Mouse (Mus musculus) thymus, adult 2 months (tissue): ENCODE measurements around the gene Camkv. TPM values are rescaled to one million over a fixed set of nuclear protein-coding genes. Genes with fewer than 3 reads are reported as not detected.

Experiments
- DNase-seq: peaks from one replicate; pipeline ENCODE4 v3.0.0; 2021
- H3K27ac ChIP-seq: fragments of 200-500 bp; 2 replicates; pipeline ENCODE4 v1.5.1; 2012; ENCODE audit warnings: low read length, control low read depth; ENCODE audit not compliant: control insufficient read depth, insufficient read depth
- H3K27me3 ChIP-seq: fragments of 200-500 bp; 2 replicates; pipeline ENCODE4 v1.6.1; 2012; ENCODE audit warnings: mild to moderate bottlenecking, low read length, moderate library complexity, mixed read lengths; ENCODE audit not compliant: control insufficient read depth, insufficient read depth
- H3K36me3 ChIP-seq: fragments of 200-500 bp; 2 replicates; pipeline ENCODE4 v1.6.1; 2012; ENCODE audit warnings: mild to moderate bottlenecking, low read length, moderate library complexity; ENCODE audit not compliant: control insufficient read depth, insufficient read depth
- H3K4me1 ChIP-seq: fragments of 200-500 bp; replicated peaks from 2 replicates; pipeline ENCODE4 v1.6.1; 2012; ENCODE audit warnings: low read length; ENCODE audit not compliant: control insufficient read depth, insufficient read depth
- H3K4me3 ChIP-seq: fragments of 200-500 bp; 2 replicates; pipeline ENCODE4 v1.5.1; 2012; ENCODE audit warnings: mild to moderate bottlenecking, low read length, control low read depth, moderate library complexity; ENCODE audit not compliant: control insufficient read depth, insufficient read depth
- CTCF ChIP-seq: fragments of 200-500 bp; IDR thresholded peaks from 2 replicates; pipeline ENCODE4 v1.5.1; 2012; ENCODE audit warnings: mild to moderate bottlenecking, control low read depth, low read length, moderate library complexity, borderline replicate concordance; ENCODE audit not compliant: control insufficient read depth, poor library complexity, insufficient read depth; ENCODE audit errors: extremely low read depth
- POLR2A ChIP-seq: fragments of 200-500 bp; IDR thresholded peaks from 2 replicates; pipeline ENCODE4 v1.6.1; 2012; ENCODE audit warnings: mild to moderate bottlenecking, low read length, control low read depth, moderate library complexity; ENCODE audit not compliant: control insufficient read depth, poor library complexity, insufficient read depth; ENCODE audit errors: extremely low read depth
- WGBS: fragments of 180-500 bp; shearing (Covaris S2); methylation state at CpG from one replicate; pipeline ENCODE4 v1.1.7; 2018; 5-methylcytosine and 5-hydroxymethylcytosine counted together
- polyA plus RNA-seq: library from polyadenylated mRNA; depleted of rRNA; stranded (reverse); fragments of >200 nt; gene quantifications from 2 replicates; pipeline ENCODE4 v1.2.3, GENCODE M21; 2012

The Camkv gene
- polyA plus RNA-seq, 1 experiment: 18.7 TPM

DNA sequence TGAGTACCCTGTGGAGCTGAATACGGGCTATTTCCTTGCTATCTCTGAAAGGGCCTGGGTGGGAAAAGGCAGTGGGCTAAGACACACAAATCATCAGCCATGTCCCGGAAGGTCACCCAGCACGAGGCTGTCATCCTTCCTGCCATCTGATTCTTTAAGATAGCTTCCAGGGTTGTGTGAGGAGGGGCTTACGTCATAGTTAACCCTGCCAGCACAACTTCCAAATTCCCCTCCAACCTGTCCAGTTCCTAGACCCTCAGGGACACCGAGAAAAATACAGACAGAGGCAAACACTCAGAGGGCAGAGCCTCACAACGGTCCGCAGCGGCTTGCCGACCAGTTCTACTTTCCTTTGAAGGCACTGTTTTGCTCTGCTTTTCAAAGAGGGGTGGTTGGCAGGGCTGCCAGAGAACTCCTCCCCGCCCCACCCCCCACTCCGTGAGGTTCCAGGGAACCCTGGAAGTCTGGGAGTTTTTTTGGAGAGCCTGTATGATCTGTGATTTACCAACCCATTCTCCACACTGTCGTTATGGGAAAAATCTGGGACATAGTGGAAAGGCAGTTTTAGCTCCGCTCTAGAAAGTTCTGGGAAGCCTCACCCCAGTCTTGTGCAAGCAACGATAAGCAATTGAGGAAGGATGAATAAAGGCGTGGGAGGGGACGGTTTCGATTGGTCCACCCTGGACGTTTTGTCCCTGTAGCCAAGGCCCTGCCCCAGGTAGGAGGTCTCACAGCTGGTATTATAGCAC is 26.9 kb upstream of the Camkv start:
- no peaks in the 10 kb centered on the region for H3K27me3 ChIP-seq
- no peak overlapping the region for H3K27ac ChIP-seq
- peaks cover 10% of the 10 kb centered on the region for H3K4me1 ChIP-seq
- no peaks in the 10 kb centered on the region for H3K36me3 ChIP-seq
- TF ChIP-seq POLR2A: no peak
- no peak for TF ChIP-seq CTCF
- H3K4me3 ChIP-seq: no peak overlapping the region
- no peak for DNase-seq
- WGBS: 81% methylated on average over 18 of the region's 18 CpGs

DNA sequence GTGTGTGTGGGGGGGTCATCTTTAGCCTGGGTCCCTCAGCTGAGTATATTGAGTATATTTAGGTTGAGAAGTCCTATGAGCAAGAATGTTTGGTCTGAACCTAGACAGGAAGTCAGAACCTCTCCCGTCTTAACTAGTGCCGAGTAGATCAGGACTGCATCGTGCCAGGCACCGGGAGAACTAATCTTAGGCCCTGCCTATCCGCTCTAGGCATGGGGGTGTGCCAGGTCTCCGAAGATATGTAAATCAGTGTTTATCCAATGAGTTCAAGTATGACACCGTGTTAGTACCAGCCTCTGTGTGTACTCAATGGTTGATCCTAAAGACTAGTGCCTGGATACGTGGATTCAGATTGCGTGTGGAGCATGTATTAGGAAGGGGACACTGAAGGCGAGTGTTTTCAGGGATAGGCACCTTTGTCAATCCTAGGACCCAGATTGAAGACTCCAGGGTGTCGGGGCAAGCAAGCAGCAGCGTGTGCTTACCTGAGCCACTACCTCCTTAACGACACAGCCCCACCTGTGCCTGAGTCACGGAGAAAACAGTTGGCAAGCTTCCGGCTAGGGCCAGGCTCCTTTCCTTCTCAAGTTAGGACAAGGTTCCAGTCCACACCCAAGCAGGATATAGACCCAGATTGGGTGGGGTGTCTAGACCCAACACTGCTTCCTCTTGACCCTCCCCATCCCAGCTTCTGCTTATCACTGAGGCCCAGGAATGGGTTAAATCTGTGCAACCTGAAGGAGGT is 25.3 kb upstream of the Camkv start:
- H3K36me3 ChIP-seq: no peaks in the 10 kb centered on the region
- no peak overlapping the region for H3K4me3 ChIP-seq
- H3K4me1 ChIP-seq: peaks cover 19% of the 10 kb centered on the region
- TF ChIP-seq POLR2A (no peak), CTCF (no peak)
- H3K27me3 ChIP-seq: no peaks in the 10 kb centered on the region
- WGBS: 94% methylated on average over 15 of the region's 15 CpGs
- no peak overlapping the region for H3K27ac ChIP-seq
- no peak for DNase-seq

GRCm38 (mm10) chr9:107914764-107915420 is 20.6 kb upstream of the Camkv start:
- WGBS: 30% methylated on average over 16 of the region's 16 CpGs
- H3K27ac ChIP-seq: no peak overlapping the region
- no peak for TF ChIP-seq POLR2A
- TF ChIP-seq CTCF: no peak
- no peak for DNase-seq
- peaks cover 12% of the 10 kb centered on the region for H3K4me1 ChIP-seq
- H3K4me3 ChIP-seq: no peak overlapping the region
- H3K36me3 ChIP-seq: no peaks in the 10 kb centered on the region
- no peaks in the 10 kb centered on the region for H3K27me3 ChIP-seq

GRCm38 (mm10) chr9:107917895-107918608 is 17.4 kb upstream of the Camkv start:
- H3K4me1 ChIP-seq: peaks cover 12% of the 10 kb centered on the region
- no peak overlapping the region for H3K4me3 ChIP-seq
- TF ChIP-seq CTCF: no peak
- TF ChIP-seq POLR2A: no peak
- WGBS: 87% methylated on average over 13 of the region's 13 CpGs
- H3K36me3 ChIP-seq: no peaks in the 10 kb centered on the region
- no peaks in the 10 kb centered on the region for H3K27me3 ChIP-seq
- no peak overlapping the region for H3K27ac ChIP-seq
- DNase-seq: no peak

GRCm38 (mm10) chr9:107918884-107919283 is 16.6 kb upstream of the Camkv start:
- Histone ChIP-seq H3K27ac (no peak overlapping the region), H3K4me1 (peaks cover 14% of the 10 kb centered on the region), H3K27me3 (no peaks in the 10 kb centered on the region), H3K36me3 (no peaks in the 10 kb centered on the region), H3K4me3 (no peak overlapping the region)
- DNase-seq: no peak
- 93% methylated on average over 6 of the region's 6 CpGs for WGBS
- TF ChIP-seq POLR2A: no peak
- no peak for TF ChIP-seq CTCF

- WGBS: 91% methylated on average over 5 of the region's 5 CpGs
- Histone ChIP-seq H3K36me3 (no peaks in the 10 kb centered on the region), H3K4me1 (peaks cover 19% of the 10 kb centered on the region), H3K27ac (no peak overlapping the region), H3K27me3 (no peaks in the 10 kb centered on the region), H3K4me3 (no peak overlapping the region)
- TF ChIP-seq CTCF (no peak), POLR2A (no peak)
- DNase-seq: no peak
Observed at GRCm38 (mm10) chr9:107919441-107919840, 16.0 kb upstream of the Camkv start.
